Mouse (Mus musculus) gastrocnemius, adult 8-10 months (tissue): ENCODE measurements at regions not wholly inside any gene's neighbourhood (a gene's known extent, or its start where the extent isn't known, plus 50 kb on each side); places are given as distances from the start of the nearest gene placed in this dataset.

Experiments used
- DNase-seq, 2 experiments: peaks; one replicate each; pipeline ENCODE4 v3.0.0; 2022; ENCODE audit warnings: low spot score in 2 of 2

GRCm38 (mm10) chr10:16996820-16997466 lies 726.1 kb upstream of the Cited2 start:
- no peak for DNase-seq

- no peak for DNase-seq
These were observed 721.7 kb upstream of the Cited2 start for GRCm38 (mm10) chr10:17001320-17001719.

DNA sequence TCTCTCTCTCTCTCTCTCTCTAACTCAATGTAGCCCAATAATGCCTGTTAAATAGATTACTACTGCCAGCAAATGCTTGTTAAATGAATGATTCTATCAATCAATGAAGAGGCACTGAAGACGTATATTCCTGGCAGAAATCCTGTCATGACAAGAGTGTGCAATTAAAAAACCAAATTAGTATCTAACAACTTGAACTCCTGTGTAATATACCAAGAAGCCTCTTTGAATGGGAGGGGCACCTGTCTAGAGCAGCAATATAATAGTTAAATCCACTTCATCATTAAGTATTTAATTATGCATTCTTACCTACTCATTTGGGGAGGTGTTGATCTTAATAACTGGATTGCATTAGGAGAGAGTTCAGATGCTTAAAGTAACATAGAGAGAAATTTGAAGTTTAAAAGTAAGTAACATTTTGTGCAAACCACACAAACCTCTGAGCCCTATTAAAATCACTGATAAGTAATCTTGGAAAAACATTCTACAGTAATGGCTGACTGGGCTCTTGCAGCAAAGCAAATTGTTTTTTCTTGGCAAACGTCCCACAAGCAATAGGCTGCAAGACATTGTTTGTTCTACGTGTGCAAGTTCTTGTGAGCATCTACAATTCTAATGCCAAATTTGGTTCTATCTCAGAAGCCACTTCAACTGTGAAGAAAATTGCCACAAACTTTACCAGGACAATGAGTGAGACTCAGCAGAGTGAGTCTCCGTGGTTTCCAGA lies 719.7 kb upstream of the Cited2 start:
- no peak for DNase-seq

DNA sequence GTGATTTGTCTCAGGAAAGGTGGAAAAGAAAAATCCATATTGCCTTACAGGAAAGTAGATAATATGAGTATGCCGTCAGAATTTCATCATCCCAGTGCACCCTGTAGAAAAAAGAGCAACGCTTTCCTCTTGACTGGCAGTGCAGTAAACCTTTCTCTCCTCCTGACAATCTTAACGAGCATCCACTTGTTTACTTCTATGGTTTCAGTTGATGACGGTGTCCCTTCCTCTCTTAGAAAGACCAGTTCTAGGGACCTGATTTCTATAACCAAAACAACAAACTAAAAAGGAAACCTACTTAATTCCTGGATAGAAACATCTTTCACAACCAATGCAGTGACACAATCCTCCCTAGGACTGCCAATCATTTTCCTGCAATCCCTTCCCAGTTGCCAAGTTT lies 714.3 kb upstream of the Cited2 start:
- no peak for DNase-seq

DNA sequence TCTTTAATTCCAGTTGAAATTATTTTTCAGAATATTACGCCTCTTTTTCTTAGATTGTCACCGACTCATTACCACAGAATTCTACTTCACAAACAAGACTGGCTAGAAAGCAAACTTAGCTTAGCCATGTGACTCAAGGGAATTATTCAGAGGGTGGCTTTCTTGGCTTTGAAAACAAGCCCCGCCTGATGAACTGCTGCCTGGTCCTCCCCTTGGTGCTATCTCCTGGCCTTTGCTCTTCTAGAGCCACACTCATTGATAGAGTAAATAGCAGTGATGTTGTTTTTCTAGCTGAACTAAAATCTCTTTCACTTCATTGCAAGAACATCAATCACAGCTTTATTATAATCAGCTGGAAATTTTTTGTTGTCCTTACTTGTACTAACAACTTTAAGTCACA lies 713.0 kb upstream of the Cited2 start:
- no peak for DNase-seq

DNA sequence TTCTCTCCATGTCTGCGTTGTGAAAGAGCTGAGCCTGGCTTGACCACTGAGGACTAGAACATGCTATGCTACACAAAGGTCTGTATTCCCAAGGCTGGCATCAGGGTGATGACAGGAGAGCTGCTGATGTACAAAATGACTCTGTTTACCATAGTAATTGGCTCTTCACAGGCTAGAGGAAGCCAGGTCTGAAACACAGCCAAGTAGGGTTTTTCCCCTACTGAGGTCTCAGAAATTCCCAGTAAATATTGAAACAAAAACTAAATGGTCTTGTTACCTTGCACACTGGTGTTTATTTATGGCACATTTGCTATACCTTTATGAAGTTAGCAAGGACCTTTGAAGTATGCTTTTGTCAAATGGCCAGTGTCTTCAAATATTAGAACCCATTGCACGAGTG lies 711.1 kb upstream of the Cited2 start:
- DNase-seq, result no peak

- DNase-seq, result no peak
These were observed 710.5 kb upstream of the Cited2 start for GRCm38 (mm10) chr10:17012541-17012975.

GRCm38 (mm10) chr10:17014826-17015225 lies 708.2 kb upstream of the Cited2 start:
- DNase-seq, result no peak

GRCm38 (mm10) chr10:17016854-17017253 lies 706.2 kb upstream of the Cited2 start:
- no peak for DNase-seq

GRCm38 (mm10) chr10:17022216-17023158 lies 700.5 kb upstream of the Cited2 start:
- DNase-seq, result no peak

GRCm38 (mm10) chr10:17023571-17024293 lies 699.3 kb upstream of the Cited2 start:
- DNase-seq, result no peak

- no peak for DNase-seq
These were observed 698.7 kb upstream of the Cited2 start for GRCm38 (mm10) chr10:17024294-17024665.

DNA sequence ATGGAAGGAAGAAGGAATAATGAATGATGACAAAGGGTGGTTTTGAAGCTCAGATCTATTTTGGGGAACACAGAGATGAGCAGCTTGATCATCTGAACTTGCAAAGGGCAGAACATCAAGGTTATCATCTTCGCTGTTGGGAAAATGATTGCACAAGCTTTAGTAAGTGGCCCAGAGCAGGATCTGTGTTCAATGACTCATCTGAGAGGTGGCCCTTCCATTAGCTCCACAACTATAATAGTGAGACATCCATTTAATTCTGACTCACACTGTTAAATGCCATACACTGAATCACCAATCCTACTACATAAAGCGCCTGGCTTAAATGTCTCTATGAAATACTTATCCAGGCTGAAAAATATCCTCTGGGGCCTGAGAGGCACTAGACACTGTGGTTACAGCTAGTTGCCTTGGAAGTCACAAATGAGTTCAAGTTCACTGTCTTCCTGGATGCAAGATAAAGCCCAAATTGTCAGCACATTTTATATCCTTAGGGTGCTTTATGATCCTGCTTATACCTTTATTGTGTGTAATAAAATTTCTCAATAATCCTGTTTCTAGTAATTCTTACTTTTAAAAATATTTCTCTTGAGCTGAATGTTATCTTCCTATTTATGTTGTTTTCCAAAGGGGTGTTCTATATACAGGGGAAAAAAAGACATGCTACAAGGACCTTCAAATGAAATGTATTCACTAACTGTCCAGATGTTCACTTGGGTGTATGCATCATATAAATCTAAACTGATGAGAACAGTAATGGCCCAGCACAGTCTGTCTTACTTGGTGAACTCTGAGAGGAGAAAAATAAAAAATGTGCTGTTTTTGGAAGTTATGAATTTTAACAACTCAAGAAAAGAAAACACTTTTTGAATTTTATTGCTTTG lies 687.9 kb upstream of the Cited2 start:
- no peak for DNase-seq

GRCm38 (mm10) chr10:17038259-17039043 lies 684.6 kb upstream of the Cited2 start:
- DNase-seq, result no peak

- no peak for DNase-seq
These were observed 680.9 kb upstream of the Cited2 start for GRCm38 (mm10) chr10:17042090-17042489.

GRCm38 (mm10) chr10:17042973-17043372 lies 680.0 kb upstream of the Cited2 start:
- DNase-seq, result no peak

GRCm38 (mm10) chr10:17046765-17047164 lies 676.3 kb upstream of the Cited2 start:
- DNase-seq, result no peak

GRCm38 (mm10) chr10:17072906-17073305 lies 650.1 kb upstream of the Cited2 start:
- DNase-seq, result no peak

DNA sequence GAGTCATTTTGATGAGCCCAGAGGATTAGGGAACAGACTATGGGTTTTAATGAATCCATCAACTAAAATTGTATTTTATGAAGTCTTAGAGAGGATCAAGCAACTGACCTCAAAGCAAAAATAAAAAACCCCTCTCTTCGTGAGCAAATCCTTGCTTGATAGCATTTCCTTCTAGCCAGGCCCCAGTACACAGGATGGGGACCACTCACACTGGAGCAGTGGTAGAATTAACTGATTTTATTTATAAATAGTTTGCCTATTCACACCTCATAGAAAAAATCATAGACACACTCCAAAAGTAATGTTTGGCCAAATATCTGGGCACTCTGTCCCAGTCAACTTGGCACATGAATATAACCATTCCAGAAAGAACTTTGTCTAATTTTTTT lies 649.0 kb upstream of the Cited2 start:
- DNase-seq, result no peak
